Mouse (Mus musculus) erythroblast, embryonic 14.5 days (primary cell): ENCODE results near the gene Mark4.

ENCODE experiments used
- GATA1 ChIP-seq: IDR thresholded peaks from 2 replicates; pipeline ENCODE4 v1.6.1; 2012; ENCODE audit warnings: low read length, inconsistent platforms, mixed read lengths
- TAL1 ChIP-seq: IDR thresholded peaks from 3 replicates; pipeline ENCODE4 v1.6.1; 2012; ENCODE audit warnings: low read length, inconsistent platforms, mixed read lengths

DNA sequence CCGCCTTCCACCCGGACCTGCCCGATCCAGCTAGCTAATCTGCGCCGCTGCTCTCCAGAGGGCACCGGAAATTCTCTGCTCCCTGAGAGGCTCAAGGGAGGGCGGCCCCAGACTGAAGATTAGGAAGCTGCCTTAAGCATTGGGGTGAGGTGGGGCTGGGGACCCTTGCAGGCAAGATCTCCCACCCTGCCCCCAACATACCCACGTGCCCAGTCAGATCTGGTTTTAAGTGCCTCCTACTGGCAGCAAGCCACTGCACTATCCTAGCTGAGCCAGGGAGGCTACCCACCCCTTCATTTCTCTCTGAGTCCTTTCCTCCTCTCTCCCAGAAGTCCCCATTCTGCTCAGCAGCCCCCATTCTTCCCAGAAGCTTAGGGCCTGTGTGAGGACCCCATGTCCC lies 80.6 kb downstream of the Mark4 start:
- TF ChIP-seq GATA1 = no peak
- TF ChIP-seq TAL1 = no peak
